Mouse (Mus musculus): ENCODE results near the gene Krt36. TPM values are rescaled to one million over a fixed set of nuclear protein-coding genes. Genes with fewer than 3 reads are reported as not detected.
A peak's percentile ranks its signal among the peaks of the same experiment; 100 is the strongest.

Krt36 gene
- polyA plus RNA-seq, 1 experiment: not detected

GRCm38 (mm10) chr11:100100391-100100790 lies 5.0 kb downstream of the Krt36 start:
- 0 out of 2 replicates have a peak, but pooled peaks cover 3% of the 10 kb centered on the region for H3K4me1 ChIP-seq (ENCODE audit: control insufficient read depth, insufficient read depth, low read length)
- H3K27ac ChIP-seq (ENCODE audit: insufficient read depth, low read depth, low read length): no peak overlapping the region
- WGBS: 60% methylated on average over 4 of the region's 4 CpGs
- no peak for TF ChIP-seq POLR2A (IDR thresholded peaks at IDR 0.05; ENCODE audit: insufficient read depth, low read depth, low read length)
- no peak for TF ChIP-seq CTCF (IDR thresholded peaks at IDR 0.05; ENCODE audit: insufficient read depth, low read depth, low read length)
- no peak overlapping the region for H3K4me3 ChIP-seq (ENCODE audit: insufficient read depth, low read depth, low read length)

DNA sequence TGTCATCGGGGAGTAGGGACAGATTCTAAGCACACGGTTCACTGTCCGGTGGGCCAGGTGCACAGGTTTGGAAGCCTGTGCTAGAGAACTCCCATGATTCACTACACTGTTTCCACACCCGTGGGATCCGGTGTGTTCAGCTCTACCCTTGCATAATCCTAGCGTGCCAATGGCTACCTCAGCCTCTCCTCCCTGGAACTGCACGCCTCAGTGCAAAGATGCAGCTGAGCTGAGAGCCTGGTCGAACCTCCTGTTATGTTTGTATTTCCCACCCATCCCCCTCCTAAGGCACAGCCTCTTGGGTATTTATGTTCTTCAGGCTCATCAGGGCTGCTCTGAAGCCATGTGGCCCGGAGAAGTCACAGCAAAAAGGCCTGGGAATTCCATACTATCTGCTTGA lies 7.6 kb downstream of the Krt36 start:
- 88% methylated on average over 9 of the region's 9 CpGs for WGBS
- Histone ChIP-seq H3K4me1 (ENCODE audit: control insufficient read depth, insufficient read depth, low read length) (no peaks in the 10 kb centered on the region), H3K4me3 (ENCODE audit: insufficient read depth, low read depth, low read length) (no peak overlapping the region), H3K27ac (ENCODE audit: insufficient read depth, low read depth, low read length) (no peak overlapping the region)
- TF ChIP-seq CTCF (IDR thresholded peaks at IDR 0.05; ENCODE audit: insufficient read depth, low read depth, low read length) (no peak), POLR2A (IDR thresholded peaks at IDR 0.05; ENCODE audit: insufficient read depth, low read depth, low read length) (no peak)

GRCm38 (mm10) chr11:100096141-100096540 lies 9.3 kb downstream of the Krt36 start, which contains the start of gene Krt35:
TSS of gene Krt35 (minus strand) at chr11:100096241.
- WGBS: 49% methylated on average over 9 of the region's 9 CpGs
- no peak within 1 kb of the TSS for H3K4me3 ChIP-seq (ENCODE audit: insufficient read depth, low read depth, low read length)
- no peak within 1 kb of the TSS for H3K27ac ChIP-seq (ENCODE audit: insufficient read depth, low read depth, low read length)
- no peak for TF ChIP-seq POLR2A (IDR thresholded peaks at IDR 0.05; ENCODE audit: insufficient read depth, low read depth, low read length)
- no peak for TF ChIP-seq CTCF (IDR thresholded peaks at IDR 0.05; ENCODE audit: insufficient read depth, low read depth, low read length)
- no peaks in the 10 kb centered on the region for H3K4me1 ChIP-seq (ENCODE audit: control insufficient read depth, insufficient read depth, low read length)

DNA sequence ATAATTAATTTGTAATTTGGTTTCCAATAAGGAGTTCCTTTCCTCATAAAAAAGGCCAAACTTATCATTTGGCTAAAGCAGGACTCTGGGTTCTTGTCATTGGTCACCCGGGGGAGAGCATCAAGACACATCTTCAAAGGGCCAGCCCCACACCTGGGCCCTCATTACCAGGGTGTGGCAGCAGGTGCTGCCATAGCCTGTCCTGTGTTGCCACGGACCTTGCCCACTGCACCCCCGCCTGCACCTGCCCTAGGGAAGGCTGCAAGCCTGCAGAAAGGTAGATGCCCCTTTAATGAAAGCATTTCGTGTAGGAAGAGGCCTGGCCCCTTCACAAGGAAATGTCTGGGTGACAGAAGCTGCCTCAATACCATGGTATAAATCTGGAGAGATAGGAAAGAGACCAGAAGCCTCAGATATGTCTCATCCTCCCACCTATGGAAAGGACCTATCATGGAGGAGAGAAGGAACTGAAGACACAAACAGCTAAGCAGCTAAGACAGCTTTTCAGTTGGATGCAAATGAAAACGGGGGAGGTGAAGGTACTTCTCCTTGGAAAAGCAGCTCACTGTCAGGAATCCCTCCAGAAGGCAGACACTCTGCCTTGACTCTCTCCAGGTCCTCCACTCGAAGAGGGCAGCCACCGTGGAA lies 16.9 kb downstream of the Krt36 start:
- H3K27ac ChIP-seq (ENCODE audit: insufficient read depth, low read depth, low read length): no peak overlapping the region
- no peak overlapping the region for H3K4me3 ChIP-seq (ENCODE audit: insufficient read depth, low read depth, low read length)
- 76% methylated on average over 7 of the region's 7 CpGs for WGBS
- TF ChIP-seq POLR2A (IDR thresholded peaks at IDR 0.05; ENCODE audit: insufficient read depth, low read depth, low read length): no peak
- no peaks in the 10 kb centered on the region for H3K4me1 ChIP-seq (ENCODE audit: control insufficient read depth, insufficient read depth, low read length)

DNA sequence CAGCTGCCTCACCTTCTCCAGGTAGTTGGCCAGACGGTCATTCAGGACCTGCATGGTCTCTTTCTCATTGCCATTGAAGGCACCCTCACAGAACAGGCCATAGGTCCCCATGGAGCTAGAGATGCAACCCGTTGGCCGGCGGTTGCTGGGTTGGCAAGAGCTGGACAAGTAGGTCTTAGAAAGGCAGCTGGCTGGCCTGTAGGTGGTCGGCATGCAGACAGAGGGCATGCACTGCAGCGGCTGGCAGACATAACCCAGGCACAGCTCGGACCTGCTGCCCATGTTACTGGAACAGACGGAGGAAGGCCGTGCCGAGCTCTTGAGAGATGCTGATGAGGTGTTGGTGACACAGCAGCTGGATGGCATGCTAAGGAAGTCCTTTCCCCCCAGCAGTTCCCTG lies 17.6 kb downstream of the Krt36 start, which contains the start of gene Krt32:
Krt32 (minus strand) TSS at position 366 of the 400 bp plus-strand sequence.
- H3K4me1 ChIP-seq (ENCODE audit: control insufficient read depth, insufficient read depth, low read length): no peaks in the 10 kb centered on the region
- H3K27ac ChIP-seq (ENCODE audit: insufficient read depth, low read depth, low read length): no peak within 1 kb of the TSS
- H3K4me3 ChIP-seq (ENCODE audit: insufficient read depth, low read depth, low read length): no peak within 1 kb of the TSS
- TF ChIP-seq CTCF (IDR thresholded peaks at IDR 0.05; ENCODE audit: insufficient read depth, low read depth, low read length): no peak
- no peak for TF ChIP-seq POLR2A (IDR thresholded peaks at IDR 0.05; ENCODE audit: insufficient read depth, low read depth, low read length)
- 94% methylated on average over 10 of the region's 10 CpGs for WGBS

GRCm38 (mm10) chr11:100073873-100074272 lies 31.6 kb downstream of the Krt36 start:
- WGBS: 36% methylated on average over 1 of the region's 1 CpGs
- Histone ChIP-seq H3K27ac (ENCODE audit: insufficient read depth, low read depth, low read length) (peak overlapping the region; percentile 27), H3K4me3 (ENCODE audit: insufficient read depth, low read depth, low read length) (no peak overlapping the region), H3K4me1 (ENCODE audit: control insufficient read depth, insufficient read depth, low read length) (peaks cover 5% of the 10 kb centered on the region)
- TF ChIP-seq CTCF (IDR thresholded peaks at IDR 0.05; ENCODE audit: insufficient read depth, low read depth, low read length): no peak
- no peak for TF ChIP-seq POLR2A (IDR thresholded peaks at IDR 0.05; ENCODE audit: insufficient read depth, low read depth, low read length)

DNA sequence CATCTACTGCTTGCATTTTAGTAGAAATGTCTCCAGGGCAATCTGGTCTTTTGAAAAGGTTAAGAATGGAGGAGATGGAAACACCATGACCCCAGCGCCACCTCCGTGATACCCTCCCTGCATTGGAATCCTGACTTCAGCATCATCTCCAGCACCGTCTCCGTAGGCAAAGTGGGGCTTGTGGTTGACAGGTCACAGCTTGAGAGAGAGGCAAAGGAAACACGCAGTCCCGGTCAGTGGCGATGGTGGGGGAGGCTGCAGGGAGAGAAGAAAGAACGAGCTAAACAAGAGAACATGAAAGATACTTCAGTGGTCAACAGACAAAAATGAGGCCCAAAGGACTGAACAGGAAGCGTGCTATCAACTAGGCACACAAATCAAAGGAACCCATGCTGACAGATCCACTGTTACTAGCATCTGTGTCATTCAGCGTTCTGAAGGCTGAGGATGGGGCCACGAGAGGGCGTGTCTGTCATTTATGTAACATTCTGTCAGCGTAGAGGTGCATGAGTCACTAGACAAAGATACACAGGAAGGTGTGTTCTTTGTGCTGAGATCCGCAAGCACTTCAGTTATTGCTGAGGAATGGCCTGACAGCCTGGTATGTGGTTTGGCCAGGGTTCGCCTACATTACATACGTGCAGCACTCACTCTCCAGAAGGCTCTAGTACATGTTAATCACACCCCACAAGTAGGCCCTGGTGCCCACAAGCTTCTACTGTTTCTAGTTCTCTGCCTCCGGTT lies 38.0 kb downstream of the Krt36 start:
- no peak overlapping the region for H3K27ac ChIP-seq (ENCODE audit: insufficient read depth, low read depth, low read length)
- TF ChIP-seq CTCF (IDR thresholded peaks at IDR 0.05; ENCODE audit: insufficient read depth, low read depth, low read length) (no peak), POLR2A (IDR thresholded peaks at IDR 0.05; ENCODE audit: insufficient read depth, low read depth, low read length) (no peak)
- H3K4me1 ChIP-seq (ENCODE audit: control insufficient read depth, insufficient read depth, low read length): no peaks in the 10 kb centered on the region
- WGBS: 94% methylated on average over 17 of the region's 17 CpGs
- no peak overlapping the region for H3K4me3 ChIP-seq (ENCODE audit: insufficient read depth, low read depth, low read length)

DNA sequence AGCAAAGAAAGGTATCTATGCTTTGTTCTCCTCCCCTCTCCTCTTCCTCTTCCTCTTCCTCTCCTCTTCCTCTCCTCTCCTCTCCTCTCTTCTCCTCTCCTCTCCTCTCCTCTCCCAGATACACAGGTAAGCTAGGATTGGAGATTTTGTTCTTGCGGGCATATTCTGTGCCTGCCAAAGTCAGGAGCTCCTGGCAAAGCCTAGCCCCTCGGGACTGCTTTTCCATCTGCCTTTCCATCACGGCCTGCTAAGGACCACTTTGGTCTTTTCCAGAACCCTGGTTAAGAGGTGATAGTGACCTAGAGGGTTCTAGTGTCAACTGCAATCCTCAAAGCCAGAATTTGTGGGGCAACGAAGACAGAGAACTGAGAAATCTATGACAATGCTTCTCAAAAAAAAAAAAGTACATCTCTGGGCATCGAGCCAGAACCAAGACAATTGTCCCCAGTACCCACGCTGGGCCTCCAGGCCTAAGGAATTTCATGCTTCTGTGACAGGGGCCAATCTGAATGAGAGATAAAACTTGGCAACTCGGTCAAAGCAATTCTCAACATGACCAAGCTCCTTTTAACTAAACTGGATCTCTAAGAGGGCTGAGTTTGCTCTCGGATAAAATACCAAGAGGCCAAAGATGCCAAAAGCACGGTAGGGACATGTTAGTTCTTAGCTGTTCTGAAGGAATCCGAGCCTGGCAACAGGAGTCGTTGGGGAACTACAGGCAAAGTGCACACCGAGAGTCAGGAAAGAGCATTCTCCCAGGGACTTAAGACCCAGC lies 39.0 kb downstream of the Krt36 start:
- no peak overlapping the region for H3K4me3 ChIP-seq (ENCODE audit: insufficient read depth, low read depth, low read length)
- 67% methylated on average over 12 of the region's 12 CpGs for WGBS

DNA sequence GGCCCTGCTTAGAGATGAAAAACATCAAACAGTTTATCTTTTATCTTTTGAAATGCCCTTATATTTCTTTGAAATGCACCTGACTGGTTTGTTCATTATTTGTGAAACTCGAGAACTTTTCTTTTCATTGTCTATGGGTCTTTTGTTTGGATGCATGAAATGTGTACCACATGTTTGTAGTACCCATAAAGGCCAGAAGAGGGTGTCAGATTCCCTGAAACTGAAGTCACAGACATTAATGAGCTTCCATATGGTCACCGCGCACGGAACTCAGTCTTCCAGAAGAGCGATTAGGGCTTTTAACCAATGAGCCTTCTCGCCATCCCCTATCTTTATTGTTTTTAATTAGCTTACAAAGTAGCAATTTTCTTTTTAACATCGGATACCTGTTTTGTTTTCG lies 46.6 kb downstream of the Krt36 start:
- H3K4me3 ChIP-seq (ENCODE audit: insufficient read depth, low read depth, low read length): no peak overlapping the region
- H3K4me1 ChIP-seq (ENCODE audit: control insufficient read depth, insufficient read depth, low read length): 0 out of 2 replicates have a peak, but pooled peaks cover 3% of the 10 kb centered on the region
- 61% methylated on average over 8 of the region's 8 CpGs for whole genome bisulfite sequencing
- TF ChIP-seq POLR2A (IDR thresholded peaks at IDR 0.05; ENCODE audit: insufficient read depth, low read depth, low read length): no peak
- TF ChIP-seq CTCF (IDR thresholded peaks at IDR 0.05; ENCODE audit: insufficient read depth, low read depth, low read length): no peak
- no peak overlapping the region for H3K27ac ChIP-seq (ENCODE audit: insufficient read depth, low read depth, low read length)

More for the DNA sequence above, 39.0 kb downstream of the Krt36 start:
- TF ChIP-seq POLR2A (IDR thresholded peaks at IDR 0.05; ENCODE audit: insufficient read depth, low read depth, low read length) (no peak), CTCF (IDR thresholded peaks at IDR 0.05; ENCODE audit: insufficient read depth, low read depth, low read length) (no peak)
- H3K4me1 ChIP-seq (ENCODE audit: control insufficient read depth, insufficient read depth, low read length): no peaks in the 10 kb centered on the region
- no peak overlapping the region for H3K27ac ChIP-seq (ENCODE audit: insufficient read depth, low read depth, low read length)

Measured in olfactory bulb, adult 2 months (tissue).